Mouse (Mus musculus) heart, embryonic 14.5 days (tissue): ENCODE data around the gene Rnaseh2a. TPM values are rescaled to one million over a fixed set of nuclear protein-coding genes. Genes with fewer than 3 reads are reported as not detected.

Experiments used
- ATAC-seq: fragments of 200-750 bp; cut with Nextera tagmentation; 2 replicates; pipeline ENCODE4 v1.8.0; 2017; ENCODE audit warnings: low read depth, moderate TSS enrichment; ENCODE audit not compliant: insufficient number of reproducible peaks, insufficient read depth, low FRiP score
- H3K27ac ChIP-seq, 2 experiments: fragments of 200-500 bp in 1 of 2; fragments of 300-500 bp in 1 of 2; sonication (generic) in 1 of 2; replicated peaks in 1 of 2; 2 replicates each; pipeline ENCODE4 v1.5.1; 2012 to 2014; ENCODE audit warnings: low read depth in 2 of 2, low read length in 2 of 2, control low read depth in 1 of 2, mild to moderate bottlenecking in 1 of 2, mixed read lengths in 1 of 2; ENCODE audit not compliant: control insufficient read depth in 1 of 2, insufficient read depth in 1 of 2
- H3K27me3 ChIP-seq: fragments of 300-500 bp; sonication (generic); 2 replicates; pipeline ENCODE4 v1.6.1; 2014; ENCODE audit warnings: mild to moderate bottlenecking, low read length, control low read depth; ENCODE audit not compliant: control insufficient read depth, insufficient read depth
- H3K36me3 ChIP-seq: fragments of 300-500 bp; sonication (generic); 2 replicates; pipeline ENCODE4 v1.6.1; 2014; ENCODE audit warnings: mild to moderate bottlenecking, control low read depth, low read length, mixed read lengths; ENCODE audit not compliant: control insufficient read depth, insufficient read depth
- H3K4me1 ChIP-seq, 2 experiments: fragments of 200-500 bp in 1 of 2; fragments of 300-500 bp in 1 of 2; sonication (generic) in 1 of 2; 2 replicates each; pipeline ENCODE4 v1.6.1; 2012 to 2014; ENCODE audit warnings: low read length in 2 of 2, control low read depth in 1 of 2, mixed read lengths in 1 of 2; ENCODE audit not compliant: control insufficient read depth in 2 of 2, insufficient read depth in 2 of 2
- H3K4me2 ChIP-seq: fragments of 300-500 bp; sonication (generic); 2 replicates; pipeline ENCODE4 v1.6.1; 2014; ENCODE audit warnings: mild to moderate bottlenecking, low read length
- H3K4me3 ChIP-seq, 2 experiments: fragments of 200-500 bp in 1 of 2; fragments of 300-500 bp in 1 of 2; sonication (generic) in 1 of 2; 2 replicates each; pipeline ENCODE4 v1.5.1; 2012 to 2014; ENCODE audit warnings: low read length in 2 of 2, mild to moderate bottlenecking in 2 of 2, control low read depth in 1 of 2, low read depth in 1 of 2, moderate library complexity in 1 of 2; ENCODE audit not compliant: control insufficient read depth in 1 of 2, insufficient read depth in 1 of 2
- H3K9ac ChIP-seq: fragments of 300-500 bp; sonication (generic); 2 replicates; pipeline ENCODE4 v1.6.1; 2014; ENCODE audit warnings: mild to moderate bottlenecking, low read length
- H3K9me3 ChIP-seq: fragments of 300-500 bp; sonication (generic); 2 replicates; pipeline ENCODE4 v1.6.1; 2016; ENCODE audit warnings: low read length, control low read depth; ENCODE audit not compliant: control insufficient read depth
- WGBS: fragments of 180-500 bp; shearing (Covaris S2); extraction: QIAGEN DNeasy Blood & Tissue Kit; methylation state at CpG from one replicate; pipeline ENCODE4 v1.1.7; 2014; 5-methylcytosine and 5-hydroxymethylcytosine counted together
- polyA plus RNA-seq: library from polyadenylated mRNA; unstranded; fragments of >200 nt; fragmentation: Nextera tagmentation; extraction: Ambion mirVana; gene quantifications from 2 replicates; pipeline ENCODE4 v1.2.1, GENCODE M21; 2014

Gene Rnaseh2a
- polyA plus RNA-seq, 1 experiment from 2014 or later: 80.8 TPM

DNA sequence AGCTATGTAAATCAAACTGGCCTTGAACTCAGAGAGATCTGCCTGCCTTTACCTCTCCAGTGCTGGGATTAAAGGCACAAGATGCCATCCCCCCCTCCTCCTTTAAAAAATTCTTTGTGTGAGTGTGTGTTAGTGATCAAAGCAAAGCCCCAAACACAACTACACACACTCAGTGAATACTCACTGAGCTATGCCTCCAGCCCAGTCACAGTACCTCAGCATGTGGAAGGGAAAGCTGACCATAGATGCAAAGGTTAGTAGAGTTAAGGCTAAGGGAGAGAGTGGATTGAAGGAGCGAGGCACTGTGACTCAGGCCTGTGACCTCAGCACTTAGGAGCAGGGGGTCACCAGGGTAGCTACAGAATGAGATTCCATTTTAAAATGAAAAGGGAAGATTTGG, 3.5 kb upstream of the Rnaseh2a start:
- peaks cover 19 to 44% of the 10 kb centered on the region in 2 experiments for H3K4me1 ChIP-seq
- no peak overlapping the region for H3K27ac ChIP-seq
- H3K4me2 ChIP-seq: no peak overlapping the region
- 95% methylated on average over 1 of the region's 1 CpGs for WGBS
- no peaks in the 10 kb centered on the region for H3K27me3 ChIP-seq
- no peak overlapping the region for H3K4me3 ChIP-seq
- H3K9me3 ChIP-seq: no peaks in the 10 kb centered on the region
- no peak for ATAC-seq
- no peak overlapping the region for H3K9ac ChIP-seq
- peaks cover 47% of the 10 kb centered on the region for H3K36me3 ChIP-seq

DNA sequence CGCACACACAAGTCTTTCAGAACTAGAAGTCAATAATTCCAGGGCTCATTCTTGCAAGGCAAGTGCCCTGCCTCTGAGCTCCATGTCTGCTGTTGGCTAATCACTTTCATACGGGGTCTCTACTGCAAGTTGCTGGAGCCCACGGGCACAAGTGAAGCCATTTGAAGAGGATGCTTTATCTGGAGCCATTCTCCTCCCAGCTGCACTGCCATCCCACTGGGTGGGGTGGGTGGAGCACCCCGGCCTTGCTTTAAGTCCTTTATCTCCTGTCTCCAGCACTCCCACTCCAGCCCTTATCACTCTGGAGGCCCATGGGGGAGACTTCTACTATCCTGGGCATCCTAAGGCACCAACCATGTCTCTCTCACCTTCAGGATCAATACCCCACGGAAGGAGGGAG, 1.3 kb upstream of the Rnaseh2a start:
- peak overlapping the region; percentile 83 for H3K9ac ChIP-seq
- no peak for ATAC-seq
- H3K4me2 ChIP-seq: peak overlapping the region; percentile 82
- H3K4me3 ChIP-seq: peak overlapping the region; percentile 57 to 70
- H3K27ac ChIP-seq: no peak overlapping the region
- no peaks in the 10 kb centered on the region for H3K9me3 ChIP-seq
- H3K27me3 ChIP-seq: no peaks in the 10 kb centered on the region
- peaks cover 13 to 38% of the 10 kb centered on the region in 2 experiments for H3K4me1 ChIP-seq
- WGBS: 33% methylated on average over 5 of the region's 5 CpGs
- H3K36me3 ChIP-seq: peaks cover 47% of the 10 kb centered on the region

DNA sequence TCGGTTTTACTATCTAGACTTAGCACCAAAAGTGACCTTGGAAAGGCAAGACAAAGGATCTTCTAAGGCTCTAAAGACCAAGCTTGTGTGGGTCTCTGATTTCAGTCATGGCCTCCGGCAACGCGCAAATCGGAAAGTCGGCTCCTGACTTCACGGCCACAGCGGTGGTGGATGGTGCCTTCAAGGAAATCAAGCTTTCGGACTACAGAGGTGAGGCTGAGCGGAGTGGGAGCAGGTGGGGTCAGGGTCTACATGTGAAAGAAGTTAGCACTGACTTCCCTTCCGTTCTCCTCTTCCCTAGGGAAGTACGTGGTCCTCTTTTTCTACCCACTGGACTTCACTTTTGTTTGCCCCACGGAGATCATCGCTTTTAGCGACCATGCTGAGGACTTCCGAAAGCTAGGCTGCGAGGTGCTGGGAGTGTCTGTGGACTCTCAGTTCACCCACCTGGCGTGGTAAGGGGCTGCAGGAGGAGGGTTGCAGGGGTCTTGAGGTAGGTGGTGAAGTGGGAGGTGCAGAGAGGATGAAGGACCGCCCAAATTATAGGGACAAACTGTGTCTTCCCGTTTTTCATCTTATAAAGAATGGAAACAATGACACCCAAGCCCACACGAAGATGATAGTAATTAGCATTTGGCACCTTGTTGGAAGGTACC, 696 bp upstream of the Rnaseh2a start:
- H3K4me1 ChIP-seq: peaks cover 15 to 34% of the 10 kb centered on the region in 2 experiments
- peak overlapping the region; percentile 83 for H3K9ac ChIP-seq
- H3K27me3 ChIP-seq: no peaks in the 10 kb centered on the region
- peak overlapping the region; percentile 82 for H3K4me2 ChIP-seq
- no peak for ATAC-seq
- peak overlapping the region; percentile 57 to 70 for H3K4me3 ChIP-seq
- no peaks in the 10 kb centered on the region for H3K9me3 ChIP-seq
- peak overlapping the region; percentile 82 to 90 for H3K27ac ChIP-seq
- WGBS: 10% methylated on average over 21 of the region's 21 CpGs
- peaks cover 47% of the 10 kb centered on the region for H3K36me3 ChIP-seq

DNA sequence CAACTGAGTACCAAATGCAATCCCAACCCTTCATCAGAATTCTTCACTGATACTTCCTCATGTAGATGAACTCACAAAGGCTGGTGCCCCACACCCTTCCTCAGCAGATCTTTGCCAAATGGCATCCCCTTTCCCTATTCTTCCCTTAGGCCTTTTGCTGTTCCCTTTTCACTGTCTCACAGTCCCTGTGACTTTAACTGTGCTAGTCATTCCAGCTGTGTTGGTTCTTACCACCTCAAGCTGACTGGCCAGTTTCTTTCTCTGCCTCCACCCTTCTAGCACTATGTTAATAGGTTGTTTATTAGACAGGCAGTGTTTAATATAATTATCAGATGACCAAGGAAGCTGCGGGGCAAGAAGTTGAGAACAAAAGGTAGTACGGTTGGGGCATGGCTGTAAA, 917 bp downstream of the Rnaseh2a start:
- H3K27ac ChIP-seq: peak overlapping the region; percentile 82 to 90
- no peak for ATAC-seq
- peak overlapping the region; percentile 82 for H3K4me2 ChIP-seq
- H3K4me3 ChIP-seq: peak overlapping the region; percentile 57 to 70
- H3K4me1 ChIP-seq: peaks cover 19 to 34% of the 10 kb centered on the region in 2 experiments
- no peaks in the 10 kb centered on the region for H3K9me3 ChIP-seq
- H3K9ac ChIP-seq: peak overlapping the region; percentile 83
- WGBS: 33% methylated on average over 2 of the region's 2 CpGs
- H3K27me3 ChIP-seq: no peaks in the 10 kb centered on the region
- H3K36me3 ChIP-seq: peaks cover 31% of the 10 kb centered on the region

DNA sequence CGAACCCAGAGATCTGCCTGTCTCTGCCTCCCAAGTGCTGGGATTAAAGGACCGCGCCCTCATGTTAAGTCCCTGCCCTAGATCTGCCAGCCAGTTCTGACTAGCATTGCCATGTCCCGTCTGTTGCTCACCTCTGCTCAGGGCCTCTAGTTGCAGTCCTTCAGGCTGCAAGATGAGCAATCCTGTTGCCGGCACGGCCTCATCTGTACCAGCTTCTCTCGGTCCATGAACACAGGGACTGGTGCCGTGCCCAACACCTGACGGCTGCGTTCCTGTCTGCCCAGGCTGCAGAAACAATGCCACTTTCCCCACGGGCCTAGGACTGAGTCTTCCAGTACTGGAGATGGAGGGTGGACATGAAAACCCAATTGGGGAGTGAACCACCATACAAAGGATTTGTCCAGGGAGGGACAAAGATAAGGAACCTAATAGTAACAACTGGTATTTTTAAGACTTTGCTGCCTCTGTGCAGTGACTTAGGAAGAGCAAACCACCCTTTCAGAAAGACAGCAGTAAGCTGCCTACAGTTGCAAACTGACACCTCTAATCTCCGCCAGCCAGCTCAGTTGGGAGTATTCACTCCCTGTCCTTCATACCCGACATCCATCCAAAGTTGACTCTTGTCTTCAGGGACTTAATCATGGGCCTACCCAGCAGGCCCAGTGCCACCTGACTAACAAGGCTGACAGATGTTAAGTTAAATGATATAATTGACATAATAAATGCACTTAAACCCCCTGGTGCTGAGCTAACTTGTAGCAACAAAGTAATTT, 1.8 kb downstream of the Rnaseh2a start:
- no peaks in the 10 kb centered on the region for H3K27me3 ChIP-seq
- peaks cover 19 to 34% of the 10 kb centered on the region in 2 experiments for H3K4me1 ChIP-seq
- no peak overlapping the region for H3K4me3 ChIP-seq
- H3K36me3 ChIP-seq: peaks cover 22% of the 10 kb centered on the region
- no peak for ATAC-seq
- 85% methylated on average over 13 of the region's 13 CpGs for WGBS
- H3K9ac ChIP-seq: no peak overlapping the region
- H3K9me3 ChIP-seq: no peaks in the 10 kb centered on the region
- no peak overlapping the region for H3K4me2 ChIP-seq
- H3K27ac ChIP-seq: no peak overlapping the region

DNA sequence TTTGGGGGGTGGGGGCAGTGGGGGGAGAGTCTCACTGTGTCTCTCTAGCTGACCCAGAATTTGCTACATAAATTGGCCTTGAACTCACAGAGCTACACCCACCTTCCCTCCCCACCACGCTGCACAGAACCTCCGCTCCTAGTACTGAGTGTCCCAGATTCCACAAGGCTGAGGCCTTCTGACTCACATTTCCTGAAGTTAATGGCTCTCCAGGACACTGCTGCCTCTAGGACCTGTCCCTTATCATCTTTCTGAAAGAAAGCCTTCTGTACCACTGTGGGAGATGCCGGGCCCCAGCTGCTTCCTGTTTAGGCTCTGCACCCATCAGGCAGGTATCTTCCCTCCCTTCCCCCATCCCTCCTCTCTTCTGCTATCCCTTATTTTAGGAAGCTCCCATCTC, 3.0 kb downstream of the Rnaseh2a start:
- peak overlapping the region; percentile 98 for H3K4me2 ChIP-seq
- H3K9me3 ChIP-seq: no peaks in the 10 kb centered on the region
- H3K9ac ChIP-seq: no peak overlapping the region
- H3K4me1 ChIP-seq: peaks cover 19 to 34% of the 10 kb centered on the region in 2 experiments
- ATAC-seq: no peak
- H3K4me3 ChIP-seq: no peak overlapping the region
- no peaks in the 10 kb centered on the region for H3K27me3 ChIP-seq
- peaks cover 11% of the 10 kb centered on the region for H3K36me3 ChIP-seq
- 38% methylated on average over 3 of the region's 3 CpGs for WGBS
- H3K27ac ChIP-seq: peak overlapping the region; percentile 37 to 59; a peak in 2 of 4 replicates

DNA sequence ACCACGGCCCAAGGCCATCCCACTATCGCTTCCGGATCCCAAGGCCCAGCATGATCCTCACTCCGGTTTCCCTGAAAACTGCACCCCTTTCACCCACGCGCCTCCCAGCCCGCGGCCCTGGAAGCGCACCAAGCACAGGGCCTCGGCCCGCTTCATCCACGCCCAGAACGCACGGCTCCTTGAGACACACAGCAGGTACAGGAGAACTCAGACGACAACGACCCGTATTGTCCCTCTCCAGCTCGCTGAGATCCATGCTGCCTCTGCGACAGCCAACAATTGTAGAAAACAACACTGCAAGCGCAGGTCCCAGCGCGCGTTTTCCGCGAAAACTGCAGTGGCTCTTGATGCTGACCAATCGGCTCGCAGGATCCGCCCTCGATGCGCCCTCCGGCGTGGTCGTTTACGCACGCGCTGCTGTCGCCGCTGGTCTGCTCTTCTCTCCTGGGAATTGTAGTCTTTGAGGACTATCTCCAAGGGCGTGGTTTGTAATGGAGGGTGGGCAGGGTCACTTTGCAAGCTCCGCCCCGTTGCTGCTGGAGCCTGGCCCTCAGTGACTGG, 3.8 kb downstream of the Rnaseh2a start:
- WGBS: under 1% methylated on average over 41 of the region's 41 CpGs
- H3K36me3 ChIP-seq: peaks cover 8% of the 10 kb centered on the region
- no peaks in the 10 kb centered on the region for H3K27me3 ChIP-seq
- H3K9me3 ChIP-seq: no peaks in the 10 kb centered on the region
- peak; percentile 85 for ATAC-seq
- peaks cover 17 to 31% of the 10 kb centered on the region in 2 experiments for H3K4me1 ChIP-seq
- peak overlapping the region; percentile 63 to 74 for H3K4me3 ChIP-seq
- peak overlapping the region; percentile 54 to 62 for H3K27ac ChIP-seq
- peak overlapping the region; percentile 79 for H3K9ac ChIP-seq
- H3K4me2 ChIP-seq: peak overlapping the region; percentile 98
